Mouse (Mus musculus) Patski (cell line): ENCODE results near the gene Smim1. TPM values are rescaled to one million over a fixed set of nuclear protein-coding genes. Genes with fewer than 3 reads are reported as not detected.

ENCODE experiments used
- ATAC-seq: fragments of 100-300 bp; one replicate; pipeline ENCODE4 v1.8.0; 2021
- CTCF ChIA-PET: fragments of 350-600 bp; sonication (Branson Sonifier 250); formaldehyde crosslinking; loops from one replicate; lab custom pipeline; 2022; ENCODE audit warnings: inconsistent platforms; lab: Charles Lee
- POLR2A ChIA-PET: fragments of 350-600 bp; sonication (Branson Sonifier 250); formaldehyde crosslinking; loops from one replicate; lab custom pipeline; 2022; ENCODE audit warnings: antibody characterized with exemption, inconsistent platforms; lab: Charles Lee
- DNase-seq: peaks from one replicate; pipeline ENCODE4 v3.0.0-alpha.2; 2011; ENCODE audit warnings: low read depth, low spot score
- H3K27me3 ChIP-seq: fragments of 371-371 bp; one replicate; pipeline ENCODE4 v1.5.1; 2021
- CTCF ChIP-seq: fragments of 100-300 bp; IDR thresholded peaks from one replicate; pipeline ENCODE4 v1.5.1; 2021
- in situ Hi-C: fragments of 300-500 bp; cut with MboI; formaldehyde crosslinking; loops from 3 replicates; pipeline ENCODE4 v1.11.1; 2018; ENCODE audit warnings: low pct_unique_long_range_greater_than_20kb, mixed read lengths
- polyA plus RNA-seq: library from polyadenylated mRNA; unstranded; gene quantifications from one replicate; pipeline ENCODE4 v1.2.3, GENCODE M21; 2021

The Smim1 gene
- polyA plus RNA-seq, 1 experiment from 2014 or later = 46.4 TPM

- DNase-seq (no peak), ATAC-seq (no peak)
- no peak for TF ChIP-seq CTCF
- in situ Hi-C loops = no loop called here
- POLR2A ChIA-PET = no interaction called here
- H3K27me3 ChIP-seq = no peaks in the 10 kb centered on the region
- CTCF ChIA-PET = no interaction called here
Measured at GRCm38 (mm10) chr4:153993505-153993904, 32.5 kb downstream of the Smim1 start.

GRCm38 (mm10) chr4:153992715-153993114 lies 33.3 kb downstream of the Smim1 start:
- TF ChIP-seq CTCF = no peak
- CTCF ChIA-PET = no interaction called here
- H3K27me3 ChIP-seq = no peaks in the 10 kb centered on the region
- POLR2A ChIA-PET = no interaction called here
- in situ Hi-C loops = no loop called here
- ATAC-seq = no peak
- DNase-seq = no peak

- ChIA-PET CTCF (no interaction called here), POLR2A (no interaction called here)
- no peak for TF ChIP-seq CTCF
- H3K27me3 ChIP-seq = no peaks in the 10 kb centered on the region
- ATAC-seq (no peak), DNase-seq (no peak)
- in situ Hi-C loops = no loop called here
Measured at GRCm38 (mm10) chr4:153980470-153980869, 45.6 kb downstream of the Smim1 start.

GRCm38 (mm10) chr4:153979243-153979642 lies 46.8 kb downstream of the Smim1 start:
- in situ Hi-C loops = no loop called here
- CTCF ChIA-PET = interaction anchor here (1.4 kb wide), 1 partner anchor 9 kb away, joined by 3 read pairs; no protein-coding TSS in a partner anchor
- DNase-seq (no peak), ATAC-seq (no peak)
- TF ChIP-seq CTCF = no peak
- no peaks in the 10 kb centered on the region for H3K27me3 ChIP-seq
- POLR2A ChIA-PET = no interaction called here

GRCm38 (mm10) chr4:153975768-153976167 lies 50.3 kb downstream of the Smim1 start:
- in situ Hi-C loops = no loop called here

GRCm38 (mm10) chr4:153975292-153975662 lies 50.8 kb downstream of the Smim1 start:
- ChIA-PET CTCF (no interaction called here), POLR2A (interaction anchor here (1.0 kb wide), 1 partner anchor 15 kb away, joined by 3 read pairs; no protein-coding TSS in a partner anchor)
- ATAC-seq (peak; percentile 72), DNase-seq (no peak)
- in situ Hi-C loops = no loop called here
- no peak for TF ChIP-seq CTCF
- no peaks in the 10 kb centered on the region for H3K27me3 ChIP-seq

More at GRCm38 (mm10) chr4:153975768-153976167, 50.3 kb downstream of the Smim1 start:
- no peak for TF ChIP-seq CTCF
- no peaks in the 10 kb centered on the region for H3K27me3 ChIP-seq
- no peak for DNase-seq
- ATAC-seq = no peak
- ChIA-PET CTCF (no interaction called here), POLR2A (no interaction called here)

GRCm38 (mm10) chr4:153974431-153975291 lies 51.4 kb downstream of the Smim1 start, which contains the start of the genes Dffb and Cep104:
Dffb (minus strand) TSS chr4:153975126.
Cep104 (plus strand) TSS chr4:153975194.
- TF ChIP-seq CTCF = no peak
- DNase-seq (no peak), ATAC-seq (peak; percentile 93)
- in situ Hi-C loops = no loop called here
- no peaks in the 10 kb centered on the region for H3K27me3 ChIP-seq
- ChIA-PET POLR2A (interaction anchor here (1.0 kb wide), 1 partner anchor 15 kb away, joined by 3 read pairs; no protein-coding TSS in a partner anchor), CTCF (no interaction called here)

Other genes with a start within 250 kb of the Smim1 start
- gene A430005L14Rik, start 69.0 kb downstream of the Smim1 start, polyA plus RNA-seq = 20.7 TPM
- gene Dffb, start 51.1 kb downstream of the Smim1 start, polyA plus RNA-seq = 4.1 TPM
- gene Cep104, start 51.0 kb downstream of the Smim1 start, polyA plus RNA-seq = 19.2 TPM
- 44.3 TPM for gene Lrrc47, start 14.5 kb downstream of the Smim1 start, polyA plus RNA-seq
- 0.03 TPM for gene Ccdc27, start 16.4 kb upstream of the Smim1 start, polyA plus RNA-seq
- gene Trp73, start 114.0 kb upstream of the Smim1 start, polyA plus RNA-seq = 0.46 TPM
- gene Wrap73, start 116.1 kb upstream of the Smim1 start, polyA plus RNA-seq = 15.9 TPM
- 55.4 TPM for gene Tprgl, start 134.4 kb upstream of the Smim1 start, polyA plus RNA-seq
- 2.0 TPM for gene Megf6, start 144.5 kb upstream of the Smim1 start, polyA plus RNA-seq